Mouse (Mus musculus): Measurements from ENCODE around the gene Abl2.

DNA sequence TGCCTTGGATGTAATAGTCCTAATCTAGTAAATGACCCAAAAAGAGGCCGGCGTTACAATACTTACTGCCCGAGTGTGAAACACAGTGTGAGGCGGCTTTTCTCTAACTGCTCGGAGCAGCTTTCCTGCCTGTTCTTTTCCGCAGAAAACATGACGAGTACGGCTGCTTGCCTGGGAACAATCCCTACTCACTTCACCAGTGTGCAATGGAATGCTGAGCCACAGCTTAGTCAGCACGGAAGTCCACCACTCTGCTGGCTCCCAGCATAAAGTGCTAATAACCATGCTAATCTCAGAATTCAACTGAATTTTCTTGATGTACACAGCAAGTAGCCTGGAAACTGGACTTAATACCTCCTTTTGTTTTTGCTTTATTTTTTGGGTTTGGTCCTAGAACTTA, 121.0 kb downstream of the Abl2 start:
- TF ChIP-seq ZC3H11A (IDR thresholded peaks at IDR 0.05; ENCODE audit: borderline replicate concordance, low read depth, low read length): no peak
- no peak for TF ChIP-seq MAFK (IDR thresholded peaks at IDR 0.05; ENCODE audit: insufficient read depth, low read depth, low read length)
- no peak for TF ChIP-seq ZNF384 (IDR thresholded peaks at IDR 0.05; ENCODE audit: low read depth, low read length)
- no peak for TF ChIP-seq HCFC1 (IDR thresholded peaks at IDR 0.05; ENCODE audit: borderline replicate concordance, insufficient read depth, low read length)
- no peak for TF ChIP-seq CHD2 (IDR thresholded peaks at IDR 0.05; ENCODE audit: low read depth, low read length)
